Mouse (Mus musculus) liver, adult 2 months (tissue): ENCODE results near the gene Zc3h7b. TPM values are rescaled to one million over a fixed set of nuclear protein-coding genes. Genes with fewer than 3 reads are reported as not detected.

ENCODE experiments used
- DNase-seq: peaks from one replicate; pipeline ENCODE4 v3.0.0-alpha.2; 2011; ENCODE audit warnings: low read depth, low spot score; ENCODE audit errors: extremely low read depth
- H3K27ac ChIP-seq: fragments of 200-500 bp; replicated peaks from 2 replicates; pipeline ENCODE4 v1.5.1; 2012; ENCODE audit warnings: low read depth, mild to moderate bottlenecking, control low read depth, inconsistent platforms, low read length; ENCODE audit not compliant: insufficient read depth
- H3K27me3 ChIP-seq: fragments of 200-500 bp; 2 replicates; pipeline ENCODE4 v1.6.1; 2012; ENCODE audit warnings: mild to moderate bottlenecking, moderate library complexity, low read length, inconsistent platforms; ENCODE audit not compliant: control insufficient read depth, insufficient read depth
- H3K36me3 ChIP-seq: fragments of 200-500 bp; 2 replicates; pipeline ENCODE4 v1.6.1; 2012; ENCODE audit warnings: low read length, inconsistent platforms; ENCODE audit not compliant: control insufficient read depth, insufficient read depth
- H3K4me1 ChIP-seq: fragments of 200-500 bp; 2 replicates; pipeline ENCODE4 v1.6.1; 2011; ENCODE audit warnings: low read length; ENCODE audit not compliant: control insufficient read depth, insufficient read depth
- H3K4me3 ChIP-seq: fragments of 200-500 bp; 2 replicates; pipeline ENCODE4 v1.5.1; 2011; ENCODE audit warnings: low read depth, mild to moderate bottlenecking, control low read depth, low read length, moderate library complexity; ENCODE audit not compliant: insufficient read depth
- H3K79me2 ChIP-seq: fragments of 200-500 bp; 2 replicates; pipeline ENCODE4 v1.6.1; 2012; ENCODE audit warnings: inconsistent platforms, mild to moderate bottlenecking, low read length, moderate library complexity; ENCODE audit not compliant: control insufficient read depth, insufficient read depth
- H3K9ac ChIP-seq: fragments of 200-500 bp; 2 replicates; pipeline ENCODE4 v1.6.1; 2012; ENCODE audit warnings: low read depth, mild to moderate bottlenecking, control low read depth, inconsistent platforms, low read length
- CTCF ChIP-seq: fragments of 200-500 bp; IDR thresholded peaks from 2 replicates; pipeline ENCODE4 v1.5.1; 2011; ENCODE audit warnings: low read depth, low read length, control low read depth
- POLR2A ChIP-seq: fragments of 200-500 bp; IDR thresholded peaks from 2 replicates; pipeline ENCODE4 v1.6.1; 2011; ENCODE audit warnings: low read length, control low read depth; ENCODE audit not compliant: insufficient read depth; ENCODE audit errors: extremely low read depth
- WGBS: fragments of 180-500 bp; shearing (Covaris S2); methylation state at CpG from one replicate; pipeline ENCODE4 v1.1.7; 2018; 5-methylcytosine and 5-hydroxymethylcytosine counted together
- polyA plus RNA-seq: library from polyadenylated mRNA; depleted of rRNA; stranded (reverse); fragments of >200 nt; gene quantifications from 2 replicates; pipeline ENCODE4 v1.2.3, GENCODE M21; 2012
- total RNA-seq: library from RNA; depleted of rRNA; stranded (reverse); fragments of >200 nt; gene quantifications from 2 replicates; pipeline ENCODE4 v1.2.3, GENCODE M21; 2014

Gene Zc3h7b
- total and polyA plus RNA-seq, 2 experiments: 7.4 to 13.1 TPM

DNA sequence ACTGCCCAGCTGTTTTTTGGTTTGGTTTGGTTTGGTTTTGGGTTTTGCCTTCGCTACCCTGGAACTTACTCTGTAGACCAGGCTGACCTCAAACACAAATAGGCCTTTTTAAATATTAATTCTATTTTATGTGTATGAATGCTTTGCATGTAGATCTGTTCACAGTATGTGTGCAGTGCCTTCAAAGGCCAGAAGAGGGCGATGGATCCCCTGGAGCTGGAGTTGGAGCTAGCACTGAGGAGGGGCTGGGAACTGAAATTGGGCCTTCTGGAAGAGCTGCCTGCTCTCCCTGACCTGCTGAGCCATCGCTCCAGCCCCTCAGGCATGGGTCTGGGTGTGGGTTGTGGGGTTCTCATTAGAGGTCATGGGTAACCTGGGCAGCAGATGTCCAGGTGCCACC is 17.1 kb downstream of the Zc3h7b start:
- Histone ChIP-seq H3K4me3 (no peak overlapping the region), H3K36me3 (no peaks in the 10 kb centered on the region), H3K27ac (no peak overlapping the region), H3K79me2 (peaks cover 13% of the 10 kb centered on the region; the same call in 1 of the 2 replicates), H3K27me3 (no peaks in the 10 kb centered on the region), H3K9ac (no peak overlapping the region), H3K4me1 (peaks cover 5% of the 10 kb centered on the region; the same call in 1 of the 2 replicates)
- no peak for DNase-seq
- TF ChIP-seq CTCF (0 out of 2 replicates have a peak, but pooled peaks have one; percentile 9), POLR2A (no peak)
- WGBS: 95% methylated on average over 3 of the region's 3 CpGs

DNA sequence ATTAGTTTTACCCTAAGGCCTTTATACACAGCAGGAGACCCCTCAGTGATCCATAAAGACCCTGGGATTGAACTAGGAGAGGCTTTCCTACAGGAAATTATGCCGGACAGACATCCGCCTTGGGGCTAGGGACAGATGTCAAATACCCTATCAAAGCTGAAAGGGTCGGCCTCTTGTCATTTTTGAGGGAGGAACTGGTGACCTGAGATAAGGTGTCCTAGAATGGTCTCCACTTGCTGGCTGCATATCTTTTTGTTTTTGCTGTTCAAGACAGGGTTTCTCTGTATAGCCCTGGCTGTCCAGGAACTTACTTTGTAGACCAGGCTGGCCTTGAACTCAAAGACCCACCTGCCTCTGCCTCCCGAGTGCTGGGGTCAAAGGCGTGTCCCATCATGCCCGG is 19.7 kb downstream of the Zc3h7b start:
- TF ChIP-seq POLR2A (no peak), CTCF (no peak)
- H3K27ac ChIP-seq: no peak overlapping the region
- H3K4me3 ChIP-seq: no peak overlapping the region
- DNase-seq: no peak
- no peaks in the 10 kb centered on the region for H3K27me3 ChIP-seq
- no peak overlapping the region for H3K9ac ChIP-seq
- peaks cover 5% of the 10 kb centered on the region; the same call in 1 of the 2 replicates for H3K4me1 ChIP-seq
- H3K36me3 ChIP-seq: no peaks in the 10 kb centered on the region; the same call in 1 of the 2 replicates
- WGBS: 89% methylated on average over 6 of the region's 6 CpGs
- H3K79me2 ChIP-seq: peaks cover 13% of the 10 kb centered on the region; the same call in 1 of the 2 replicates

DNA sequence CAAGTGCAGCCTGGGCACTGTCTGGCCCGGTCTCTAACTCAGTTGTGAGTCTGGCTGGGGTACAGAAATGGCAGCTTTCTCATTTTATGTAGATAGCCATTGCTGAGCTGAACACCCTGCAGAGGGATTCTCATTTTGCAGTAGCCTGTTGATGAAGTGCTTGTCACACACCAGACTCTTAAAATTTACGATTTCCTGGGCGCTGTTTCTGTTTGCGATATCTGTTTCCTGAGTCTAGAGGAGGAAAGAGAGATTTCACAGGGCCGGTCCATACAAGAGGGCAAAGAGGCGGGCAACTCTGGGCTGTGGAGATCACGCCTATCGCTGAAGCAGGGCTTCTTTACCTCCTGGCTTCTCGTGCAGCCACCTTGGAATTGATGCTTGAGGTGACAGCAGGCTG is 20.8 kb downstream of the Zc3h7b start:
- Histone ChIP-seq H3K36me3 (no peaks in the 10 kb centered on the region; the same call in 1 of the 2 replicates), H3K4me3 (no peak overlapping the region), H3K4me1 (peaks cover under 1% of the 10 kb centered on the region; the same call in 1 of the 2 replicates), H3K9ac (no peak overlapping the region), H3K27me3 (no peaks in the 10 kb centered on the region), H3K27ac (no peak overlapping the region), H3K79me2 (peaks cover 9% of the 10 kb centered on the region; the same call in 1 of the 2 replicates)
- WGBS: 73% methylated on average over 9 of the region's 9 CpGs
- DNase-seq: no peak
- no peak for TF ChIP-seq CTCF
- TF ChIP-seq POLR2A: no peak

DNA sequence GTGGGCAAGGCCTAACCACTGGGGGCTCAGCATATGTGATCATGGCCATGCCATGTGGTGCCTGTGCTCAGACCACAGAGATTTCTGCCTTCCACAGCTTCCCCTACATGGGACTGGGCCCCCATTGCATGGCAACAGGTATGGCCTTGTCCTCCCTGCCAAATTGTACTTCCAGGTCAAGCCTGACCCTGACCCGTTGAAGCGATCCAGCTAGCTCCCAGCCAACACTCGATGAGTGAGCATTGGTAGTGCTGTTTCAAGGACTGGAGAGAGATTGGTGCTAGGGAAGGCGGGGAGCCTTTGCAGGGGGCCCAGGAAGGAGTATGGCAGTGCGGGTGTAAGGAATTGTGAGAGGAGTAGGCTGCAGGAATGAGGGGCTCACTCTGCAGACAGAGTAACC is 21.6 kb downstream of the Zc3h7b start:
- Histone ChIP-seq H3K79me2 (peaks cover 9% of the 10 kb centered on the region; the same call in 1 of the 2 replicates), H3K27ac (no peak overlapping the region), H3K36me3 (no peaks in the 10 kb centered on the region; the same call in 1 of the 2 replicates), H3K4me3 (no peak overlapping the region), H3K27me3 (no peaks in the 10 kb centered on the region), H3K9ac (no peak overlapping the region), H3K4me1 (no peaks in the 10 kb centered on the region)
- DNase-seq: peak; percentile 49
- WGBS: 44% methylated on average over 5 of the region's 5 CpGs
- TF ChIP-seq POLR2A (no peak), CTCF (no peak)

DNA sequence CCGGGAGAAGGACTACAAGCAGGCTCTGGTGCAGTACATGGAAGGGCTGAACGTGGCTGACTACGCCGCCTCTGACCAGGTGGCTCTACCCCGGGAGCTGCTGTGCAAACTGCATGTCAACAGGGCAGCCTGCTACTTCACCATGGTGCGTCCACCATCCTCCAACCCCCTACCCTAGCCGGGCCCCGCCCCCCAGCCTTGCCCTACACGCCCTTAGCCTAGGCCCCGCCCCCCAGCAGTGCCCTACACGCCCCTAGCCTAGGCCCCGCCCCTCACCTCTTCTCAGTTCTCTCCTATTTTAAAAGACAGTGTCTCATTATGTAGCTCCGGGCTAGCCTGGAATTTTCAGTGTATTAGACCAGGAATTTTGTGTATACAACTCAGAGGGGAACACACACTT is 24.2 kb downstream of the Zc3h7b start:
- Histone ChIP-seq H3K9ac (no peak overlapping the region), H3K4me3 (no peak overlapping the region), H3K4me1 (peaks cover 2% of the 10 kb centered on the region; the same call in 1 of the 2 replicates), H3K36me3 (peaks cover 2% of the 10 kb centered on the region; the same call in 1 of the 2 replicates), H3K27ac (no peak overlapping the region), H3K27me3 (no peaks in the 10 kb centered on the region), H3K79me2 (peaks cover 5% of the 10 kb centered on the region; the same call in 1 of the 2 replicates)
- DNase-seq: no peak
- WGBS: 85% methylated on average over 13 of the region's 13 CpGs
- TF ChIP-seq POLR2A (no peak), CTCF (no peak)

DNA sequence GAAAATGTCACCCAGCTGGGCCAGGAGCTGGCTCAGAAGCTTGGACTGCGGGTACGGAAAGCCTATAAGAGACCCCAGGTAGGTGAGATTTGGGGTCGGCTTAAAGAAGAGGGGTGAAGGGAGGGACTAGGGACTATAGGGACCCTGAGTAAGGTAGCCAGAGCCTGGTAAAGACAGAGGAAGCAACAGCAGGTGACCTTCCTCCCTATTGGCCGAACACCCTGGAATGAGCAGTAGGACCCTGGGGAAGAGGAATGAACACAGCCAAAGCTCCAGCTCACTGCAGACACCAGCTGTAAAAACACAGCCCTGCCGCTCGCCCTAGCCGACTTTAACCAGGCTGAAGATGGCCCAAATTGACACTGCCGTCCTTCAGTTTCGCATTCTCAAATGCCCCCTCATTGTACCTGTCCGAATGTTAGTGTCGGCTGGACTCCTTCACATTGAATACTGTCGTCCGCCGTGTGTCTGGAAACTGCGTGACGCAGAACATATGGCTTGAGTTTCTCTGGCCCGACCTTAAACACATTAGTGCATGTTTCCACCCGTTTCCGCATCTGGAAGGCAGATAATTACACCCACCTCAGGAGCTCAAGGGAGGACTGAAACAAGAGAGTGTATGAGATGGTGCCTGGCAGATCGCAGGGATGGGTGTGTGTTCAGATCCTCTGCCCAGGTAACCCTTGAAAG is 27.7 kb downstream of the Zc3h7b start:
- Histone ChIP-seq H3K27ac (no peak overlapping the region), H3K4me1 (peaks cover 6% of the 10 kb centered on the region; the same call in 1 of the 2 replicates), H3K27me3 (no peaks in the 10 kb centered on the region), H3K4me3 (no peak overlapping the region), H3K36me3 (peaks cover 2% of the 10 kb centered on the region; the same call in 1 of the 2 replicates), H3K79me2 (no peaks in the 10 kb centered on the region), H3K9ac (no peak overlapping the region)
- 95% methylated on average over 20 of the region's 20 CpGs for WGBS
- DNase-seq: no peak
- TF ChIP-seq POLR2A: no peak
- TF ChIP-seq CTCF: no peak
